Mouse (Mus musculus): ENCODE results near the gene Olfr1445.

Olfr1445 gene

GRCm38 (mm10) chr19:12883555-12883954, at the start of gene Olfr1445:
TSS of gene Olfr1445 (plus strand) at chr19:12883855.
- no peak for DNase-seq

DNA sequence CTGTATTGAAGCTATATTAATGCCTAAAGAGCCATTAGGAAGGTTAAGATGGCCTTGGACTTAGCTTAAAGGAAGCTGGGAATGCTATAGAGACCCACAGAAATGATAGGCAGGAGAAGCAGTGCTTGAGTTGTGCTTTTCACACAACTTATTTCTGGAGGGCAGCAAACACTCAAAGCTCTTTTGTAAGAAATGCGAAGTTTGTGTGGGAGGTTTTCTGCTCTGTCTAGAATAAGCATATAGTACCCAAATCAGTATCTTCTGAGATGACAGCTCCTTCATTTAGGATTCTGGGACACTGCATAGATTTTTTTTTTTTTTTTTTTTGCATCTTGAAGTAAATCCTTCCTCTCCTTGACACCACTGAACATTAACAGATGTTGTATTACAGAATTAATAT, 45.1 kb upstream of the Olfr1445 start:
- DNase-seq, result no peak

- DNase-seq, result no peak
Measured at GRCm38 (mm10) chr19:12846382-12846781, 37.3 kb upstream of the Olfr1445 start, which contains the start of gene Gm5244. TSS of gene Gm5244 (plus strand) at chr19:12846682.

GRCm38 (mm10) chr19:12856983-12857382, 26.7 kb upstream of the Olfr1445 start, which contains the start of gene Olfr1444:
TSS of gene Olfr1444 (plus strand) at chr19:12857283.
- DNase-seq, result no peak

DNA sequence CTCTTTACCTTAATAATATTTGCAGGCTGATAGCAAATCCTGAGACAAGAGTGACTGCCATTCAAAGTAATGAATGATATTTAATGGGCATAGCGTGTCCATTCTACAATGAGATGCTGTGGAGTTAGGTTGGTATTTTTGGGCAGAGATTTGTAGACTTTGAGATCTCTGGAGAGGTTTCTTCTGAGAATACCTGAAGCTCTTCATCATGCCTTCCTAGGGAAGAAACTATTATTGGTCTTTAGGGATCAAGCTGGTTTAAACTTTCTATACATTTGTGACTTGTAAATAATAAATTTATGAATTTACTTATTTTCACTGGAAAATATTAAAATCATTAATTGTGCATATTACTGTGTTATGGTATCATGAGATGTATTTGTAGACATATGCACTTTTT, 9.8 kb downstream of the Olfr1445 start, which contains the start of gene Olfr1446:
Gene Olfr1446, minus strand, starts transcription at position 101 of the 400 bp plus-strand sequence.
- no peak for DNase-seq

- no peak for DNase-seq
Measured at GRCm38 (mm10) chr19:12903643-12904042, 20.0 kb downstream of the Olfr1445 start, which contains the start of gene Olfr1447. TSS of gene Olfr1447 (minus strand) at chr19:12903743.

DNA sequence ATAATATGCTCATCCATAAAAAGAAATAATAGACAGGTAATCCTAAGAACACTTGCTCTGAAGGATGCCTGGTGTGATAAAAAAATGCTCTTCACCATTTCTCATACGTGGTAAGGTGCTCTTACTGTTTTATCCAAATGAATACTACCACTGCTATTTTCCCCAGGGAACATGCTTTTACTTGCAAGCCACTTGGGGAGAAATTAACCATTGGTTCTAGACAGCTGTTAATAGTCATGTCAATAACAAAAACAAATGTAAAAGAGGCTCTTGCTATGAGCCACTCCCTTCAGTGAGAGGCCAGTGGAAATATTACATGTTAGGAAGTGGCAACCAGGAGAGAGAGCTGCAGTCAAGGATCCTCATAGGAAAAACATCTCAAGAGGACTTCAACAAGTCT, 40.7 kb downstream of the Olfr1445 start, which contains the start of gene Olfr1448:
Gene Olfr1448, minus strand, starts transcription at position 101 of the 400 bp plus-strand sequence.
- DNase-seq, result no peak

DNA sequence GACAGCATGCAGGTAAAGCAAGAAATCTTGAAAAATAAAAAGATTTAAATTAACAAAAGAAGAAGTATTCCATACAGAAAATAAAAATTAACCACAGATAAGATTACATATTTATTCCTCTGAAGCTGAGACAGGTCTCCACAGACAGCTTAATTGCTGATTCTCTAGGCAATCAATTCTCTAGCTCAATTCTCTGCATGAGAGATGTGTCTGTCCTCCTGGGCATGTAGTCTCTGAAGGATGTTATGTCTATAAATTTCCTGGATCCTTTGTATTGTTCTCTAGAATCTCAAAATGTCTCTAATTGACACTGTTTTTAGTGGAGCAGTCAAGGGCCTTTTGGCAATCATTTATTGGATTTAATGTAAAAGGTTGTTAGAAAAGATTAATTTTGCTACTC, 46.9 kb downstream of the Olfr1445 start, which contains the start of gene Olfr1449:
Gene Olfr1449, plus strand, starts transcription at position 301 of the 400 bp plus-strand sequence.
- DNase-seq, result no peak

Measured in cerebellum, postnatal 36 days (tissue).